Mouse (Mus musculus) neutrophil, adult 65 days (primary cell): ENCODE measurements around the gene Zp3. TPM values are rescaled to one million over a fixed set of nuclear protein-coding genes. Genes with fewer than 3 reads are reported as not detected.

Experiments
- total RNA-seq: library from RNA; stranded (reverse); gene quantifications from 2 replicates; pipeline ENCODE4 v1.2.4, GENCODE M21; 2023

The Zp3 gene
- not detected in 2 replicates for total RNA-seq

GRCm38 (mm10) chr5:135979904-135980303 lies at the start of gene Zp3:
Gene Zp3, plus strand, starts transcription at chr5:135980099.

GRCm38 (mm10) chr5:135934481-135935175 lies 45.3 kb upstream of the Zp3 start, which contains the start of gene Ywhag:
Gene Ywhag, minus strand, starts transcription at chr5:135934616.

GRCm38 (mm10) chr5:135974365-135974764 lies 5.5 kb upstream of the Zp3 start, which contains the start of gene Ssc4d:
Gene Ssc4d, minus strand, starts transcription at chr5:135974531.

GRCm38 (mm10) chr5:135994725-135995687 lies 15.1 kb downstream of the Zp3 start, which contains the start of gene Dtx2:
Gene Dtx2, plus strand, starts transcription at chr5:135994800.

Other genes with a start within 250 kb of the Zp3 start
- gene Tmem120a, start 235.7 kb upstream of the Zp3 start, total RNA-seq: 38.9 and 44.9 TPM in 2 replicates
- 0.60 TPM in 1 of 2 replicates, not detected in the other for gene Styxl1, start 201.7 kb upstream of the Zp3 start, total RNA-seq
- 205 and 300 TPM in 2 replicates for gene Mdh2, start 201.6 kb upstream of the Zp3 start, total RNA-seq
- 0.86 TPM in 1 of 2 replicates, not detected in the other for gene Srrm3, start 173.2 kb upstream of the Zp3 start, total RNA-seq
- gene Hspb1, start 92.2 kb upstream of the Zp3 start, total RNA-seq: not detected in 2 replicates
- gene Ywhag, start 45.5 kb upstream of the Zp3 start, total RNA-seq: 96.6 and 115 TPM in 2 replicates
- 3.9 and 6.1 TPM in 2 replicates for gene Ssc4d, start 5.6 kb upstream of the Zp3 start, total RNA-seq
- 17.0 and 21.8 TPM in 2 replicates for gene Dtx2, start 14.7 kb downstream of the Zp3 start, total RNA-seq
- gene Upk3b, start 58.4 kb downstream of the Zp3 start, total RNA-seq: not detected in 2 replicates
- gene Upk3bl, start 74.4 kb downstream of the Zp3 start, total RNA-seq: not detected in 2 replicates
- gene Rasa4, start 103.8 kb downstream of the Zp3 start, total RNA-seq: 24.2 and 32.9 TPM in 2 replicates
- gene Polr2j, start 136.5 kb downstream of the Zp3 start, total RNA-seq: 29.7 and 62.1 TPM in 2 replicates
- 30.1 and 40.0 TPM in 2 replicates for gene Lrwd1, start 156.0 kb downstream of the Zp3 start, total RNA-seq
- 15.3 and 19.9 TPM in 2 replicates for gene Alkbh4, start 156.0 kb downstream of the Zp3 start, total RNA-seq
- gene Orai2, start 190.6 kb downstream of the Zp3 start, total RNA-seq: 88.5 and 135 TPM in 2 replicates
- gene Prkrip1, start 218.9 kb downstream of the Zp3 start, total RNA-seq: 23.3 and 30.0 TPM in 2 replicates